Mouse (Mus musculus): ENCODE data around the gene Asb13. TPM values are rescaled to one million over a fixed set of nuclear protein-coding genes. Genes with fewer than 3 reads are reported as not detected.
A peak's percentile ranks its signal among the peaks of the same experiment; 100 is the strongest.

The Asb13 gene
- total RNA-seq, 2 experiments from 2014 or later: 11.1 to 14.2 TPM

- intact Hi-C loops (cut with DNase I): no loop called here
- no peak for DNase-seq
Observed at GRCm38 (mm10) chr13:3659163-3660160, 25.6 kb downstream of the Asb13 start.

DNA sequence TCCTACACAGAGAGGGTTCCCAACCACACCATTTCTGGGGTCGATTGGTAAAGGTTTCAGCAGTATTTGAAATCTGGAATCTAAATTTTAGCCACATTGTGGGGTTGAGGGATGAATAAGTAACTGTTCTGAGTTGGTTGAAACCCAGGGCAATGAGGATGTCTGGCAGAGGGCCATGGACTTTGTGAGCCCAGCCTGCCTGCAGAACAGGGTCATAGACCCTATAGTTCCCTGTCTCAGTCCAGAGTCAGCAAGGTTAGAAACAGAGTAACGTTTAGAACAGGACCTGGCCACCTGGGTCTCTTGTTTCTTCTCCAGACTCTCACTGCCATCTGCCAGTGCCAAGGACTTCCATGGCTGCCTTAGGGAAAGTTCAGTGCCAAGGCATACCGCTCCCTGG is 30.4 kb downstream of the Asb13 start:
- intact Hi-C loops (cut with DNase I): loop anchor here (2.0 kb wide), 1 partner anchor 339 kb away; no protein-coding TSS in a partner anchor
- DNase-seq: no peak

- peak; percentile 61 to 68 for DNase-seq
- intact Hi-C loops (cut with DNase I): loop anchor here (1.0 to 2.0 kb wide), 2 partner anchors 230 to 337 kb away; no protein-coding TSS in a partner anchor
Observed at GRCm38 (mm10) chr13:3665308-3665723, 31.5 kb downstream of the Asb13 start.

DNA sequence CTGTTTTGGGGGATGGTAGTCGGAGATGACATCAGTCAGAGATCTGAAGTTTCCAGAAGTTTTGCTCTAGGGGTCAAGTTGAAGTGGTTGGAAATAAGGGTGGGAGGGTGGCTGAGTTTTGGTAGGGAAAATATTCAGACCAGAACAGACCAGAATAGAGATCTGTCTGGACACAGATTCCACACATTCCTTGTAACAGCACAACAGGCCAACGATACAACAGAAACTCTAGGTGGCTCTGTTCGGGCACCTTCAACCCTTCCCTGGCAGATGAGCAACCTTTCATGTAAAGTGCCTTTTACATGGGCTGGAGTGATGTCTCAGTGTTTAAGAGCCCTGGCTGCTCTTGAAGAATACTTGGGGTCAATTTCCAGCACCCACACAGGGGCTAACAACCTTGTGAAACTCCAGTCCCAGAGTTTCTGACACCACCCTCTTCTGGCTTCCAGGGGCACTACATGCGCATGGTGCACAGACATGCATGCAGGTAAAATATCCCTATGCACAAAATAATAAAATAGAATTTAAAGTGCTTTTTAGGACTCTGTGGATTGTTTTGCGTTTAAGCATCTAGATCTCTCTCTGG is 33.5 kb downstream of the Asb13 start:
- intact Hi-C loops (cut with DNase I): no loop called here
- no peak for DNase-seq

DNA sequence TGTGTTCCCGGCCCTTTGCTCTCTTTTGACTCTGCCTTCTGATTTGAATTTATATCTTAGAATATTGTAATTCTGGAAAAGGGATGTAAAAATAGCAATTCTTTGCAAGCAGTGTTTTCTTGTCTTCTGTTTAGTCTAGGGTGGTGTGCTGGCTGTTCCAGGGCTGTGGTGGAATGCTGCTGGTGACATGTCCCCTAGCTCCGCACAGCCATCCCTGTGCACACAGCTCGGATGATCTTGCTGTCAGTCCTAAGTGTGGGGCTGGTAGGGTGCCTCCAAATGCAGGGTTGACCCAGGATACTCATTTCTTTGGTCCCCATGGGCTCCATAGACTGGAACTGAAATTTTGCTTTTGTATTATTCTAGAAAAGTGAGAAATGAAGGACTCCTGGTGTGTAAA is 34.2 kb downstream of the Asb13 start:
- intact Hi-C loops (cut with DNase I): no loop called here
- no peak for DNase-seq

DNA sequence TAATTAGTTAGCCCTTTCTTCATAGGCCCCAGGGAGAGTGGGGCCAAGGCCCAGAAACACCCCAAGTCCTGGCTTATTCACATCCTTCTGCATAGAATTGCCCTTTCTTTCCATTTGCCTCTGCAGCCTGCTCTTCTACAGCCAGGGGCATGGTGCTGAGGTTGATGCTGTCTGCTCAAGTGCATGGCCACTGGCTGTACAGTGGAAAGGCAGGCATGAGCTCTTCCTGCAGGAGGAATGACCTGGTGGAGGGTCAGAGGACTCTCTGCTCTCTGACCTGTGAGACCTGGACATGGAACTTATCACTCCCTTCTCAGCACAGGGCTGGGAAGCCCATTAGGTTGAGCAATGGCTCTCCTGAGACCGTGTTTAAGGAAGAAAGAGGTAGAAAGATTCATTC is 35.8 kb downstream of the Asb13 start:
- DNase-seq: no peak
- intact Hi-C loops (cut with DNase I): no loop called here

GRCm38 (mm10) chr13:3670039-3670438 is 36.2 kb downstream of the Asb13 start:
- intact Hi-C loops (cut with DNase I): no loop called here
- peak in 1 of 2 experiments; percentile 40 for DNase-seq

- intact Hi-C loops (cut with DNase I): no loop called here
- no peak for DNase-seq
Observed at GRCm38 (mm10) chr13:3673151-3673550, 39.3 kb downstream of the Asb13 start.

- peak in 1 of 2 experiments; percentile 24 for DNase-seq
Observed at GRCm38 (mm10) chr13:3673622-3674021, 39.8 kb downstream of the Asb13 start.

DNA sequence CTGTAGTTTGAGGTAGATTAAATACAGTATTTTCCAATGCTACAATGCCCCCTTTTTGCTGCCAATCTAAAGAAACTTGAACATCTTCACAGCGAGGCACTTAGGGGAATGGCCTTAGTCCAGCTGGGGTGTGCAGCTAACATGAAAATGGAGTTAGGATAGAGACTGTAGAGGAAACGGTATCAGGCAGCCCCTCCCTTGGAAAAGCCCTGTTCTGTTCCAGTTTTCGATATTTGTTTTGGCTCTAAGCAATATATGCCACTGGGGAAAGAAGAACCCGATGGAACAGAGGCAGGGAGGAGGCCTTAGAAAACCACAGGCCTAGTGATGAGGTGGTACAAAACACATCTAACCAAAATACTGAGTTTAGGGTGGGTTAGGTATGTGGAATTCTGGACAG is 42.0 kb downstream of the Asb13 start:
- intact Hi-C loops (cut with DNase I): no loop called here
- no peak for DNase-seq

More at GRCm38 (mm10) chr13:3673622-3674021, 39.8 kb downstream of the Asb13 start:
- intact Hi-C loops (cut with DNase I): no loop called here

- no peak for DNase-seq
- intact Hi-C loops (cut with DNase I): no loop called here
Observed at GRCm38 (mm10) chr13:3679098-3679497, 45.3 kb downstream of the Asb13 start.

GRCm38 (mm10) chr13:3686306-3686705 is 52.5 kb downstream of the Asb13 start:
- no peak for DNase-seq
- intact Hi-C loops (cut with DNase I): no loop called here

DNA sequence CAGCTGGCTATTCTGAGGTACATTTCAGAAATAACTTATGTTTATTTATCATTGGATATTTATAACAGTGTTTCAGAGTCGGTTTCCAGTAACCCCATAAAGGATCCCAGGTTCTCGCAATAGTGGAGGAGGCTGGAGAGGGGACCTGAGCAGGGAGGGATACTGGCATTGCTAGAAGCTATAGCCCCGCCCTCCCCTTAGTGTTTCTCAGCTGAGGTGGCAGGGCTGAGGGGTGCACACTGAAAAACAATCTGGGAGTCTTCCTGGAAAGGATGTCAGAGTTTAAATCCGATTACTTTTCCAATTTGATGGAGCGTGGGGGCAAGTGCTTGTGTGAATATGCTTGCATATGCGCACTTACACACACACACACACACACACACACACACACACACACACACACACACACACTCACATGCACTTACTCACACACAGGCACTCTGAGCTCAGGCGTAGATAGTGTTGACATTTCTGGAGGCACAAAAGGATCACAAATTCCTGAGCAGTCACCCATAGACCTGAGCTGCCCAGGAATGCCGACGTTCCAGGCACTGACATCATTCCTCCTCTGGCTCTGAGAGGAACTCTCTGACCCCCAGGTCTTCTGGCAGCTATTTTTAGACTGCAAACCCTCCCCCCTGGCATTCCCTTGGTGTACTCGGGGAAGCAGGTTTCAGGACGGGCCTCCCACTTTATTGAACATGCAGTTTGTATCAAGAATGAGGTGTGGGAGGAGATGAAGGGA is 60.9 kb downstream of the Asb13 start:
- intact Hi-C loops (cut with DNase I): no loop called here
- peak in 1 of 2 experiments; percentile 10 for DNase-seq

DNA sequence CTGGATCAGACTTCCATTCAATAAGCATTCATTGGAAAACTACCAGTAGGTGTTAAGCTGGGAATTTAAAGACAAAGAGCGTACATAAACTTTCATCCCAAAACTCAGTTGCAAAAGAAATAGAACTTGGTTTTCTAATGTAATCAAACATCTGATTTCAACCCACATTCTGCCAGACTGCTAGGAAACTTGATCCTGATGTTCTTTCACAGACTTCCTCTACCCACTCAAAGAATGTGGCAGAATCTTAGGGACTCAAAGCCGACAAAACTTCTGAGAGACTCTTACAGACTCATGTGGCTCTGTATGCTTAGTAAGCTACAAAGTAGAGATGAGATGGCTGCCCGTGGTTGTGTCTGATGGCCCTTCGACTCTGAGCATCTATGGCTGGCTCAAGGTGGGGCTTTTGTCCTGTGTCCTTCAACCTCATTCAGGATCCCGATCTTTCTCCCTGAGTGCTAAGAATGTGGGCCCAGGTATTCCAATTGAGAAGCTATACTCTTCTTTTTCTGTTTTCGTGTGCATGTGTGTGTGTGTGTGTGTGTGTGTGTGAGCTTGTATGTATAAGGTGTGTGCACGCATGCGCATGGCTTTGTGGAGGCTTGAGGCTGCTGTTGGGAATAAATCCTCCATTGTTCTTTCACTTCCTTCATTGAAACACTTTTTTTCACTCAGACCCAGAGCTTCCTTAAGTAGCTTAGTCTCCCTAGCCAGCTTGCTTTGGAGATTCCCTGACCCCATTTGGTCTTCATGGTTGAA is 63.3 kb downstream of the Asb13 start:
- intact Hi-C loops (cut with DNase I): no loop called here
- no peak for DNase-seq

- intact Hi-C loops (cut with DNase I): no loop called here
- DNase-seq: no peak
Observed at GRCm38 (mm10) chr13:3700752-3701151, 66.9 kb downstream of the Asb13 start.

Other genes with a start within 250 kb of the Asb13 start
- 100 to 1,000 TPM; 121 to 134 TPM for gene Gdi2, start 96.0 kb upstream of the Asb13 start, total RNA-seq (2021)
- 1 to 10 TPM; 5.5 to 7.4 TPM for gene Fam208b, start 22.9 kb upstream of the Asb13 start, total RNA-seq (2021)
- gene Calml3, start 170.3 kb downstream of the Asb13 start, total RNA-seq (2021): not detected
- gene Calm4, start 203.7 kb downstream of the Asb13 start, total RNA-seq (2021): not detected
- gene Calm5, start 220.1 kb downstream of the Asb13 start, total RNA-seq (2021): not detected

Data from gastrocnemius, postnatal 36 days (tissue).